Mouse (Mus musculus) B cell, adult (primary cell): Measurements from ENCODE around the gene H2al1h. TPM values are rescaled to one million over a fixed set of nuclear protein-coding genes. Genes with fewer than 3 reads are reported as not detected.

Experiments used
- total RNA-seq: library from RNA; stranded (reverse); gene quantifications from 4 replicates; pipeline ENCODE4 v1.2.4, GENCODE M21; 2023; ENCODE audit not compliant: inconsistent age

H2al1h gene
- total RNA-seq: not detected in 4 replicates

GRCm38 (mm10) chrX:11321192-11321591 lies at the start of gene H2al1h:
H2al1h (plus strand) TSS chrX:11321492.

GRCm38 (mm10) chrX:11298957-11299356 lies 22.3 kb upstream of the H2al1h start, which contains the start of gene H2al1a:
H2al1a (plus strand) TSS chrX:11299257.

DNA sequence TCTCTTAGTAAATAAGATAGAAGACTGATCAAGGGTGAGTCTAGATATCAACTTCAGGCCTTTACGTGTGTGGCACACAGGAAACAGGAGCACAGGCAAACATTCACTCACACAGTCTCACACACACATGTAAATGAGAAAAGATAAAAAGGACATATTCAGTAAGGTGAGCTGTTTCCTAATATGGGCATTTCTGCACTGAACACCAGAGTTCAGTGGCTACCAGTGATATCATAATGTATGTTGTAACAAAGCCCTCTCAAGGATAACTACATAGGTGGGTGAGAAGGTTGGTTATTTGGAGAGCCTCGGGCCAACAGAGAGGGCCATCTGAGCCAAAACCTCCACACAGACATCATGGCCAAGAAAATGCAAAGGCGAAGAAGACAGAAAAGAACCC lies 19.2 kb upstream of the H2al1h start, which contains the start of gene H2al1b:
Gene H2al1b, plus strand, starts transcription at position 301 of the 400 bp plus-strand sequence.

DNA sequence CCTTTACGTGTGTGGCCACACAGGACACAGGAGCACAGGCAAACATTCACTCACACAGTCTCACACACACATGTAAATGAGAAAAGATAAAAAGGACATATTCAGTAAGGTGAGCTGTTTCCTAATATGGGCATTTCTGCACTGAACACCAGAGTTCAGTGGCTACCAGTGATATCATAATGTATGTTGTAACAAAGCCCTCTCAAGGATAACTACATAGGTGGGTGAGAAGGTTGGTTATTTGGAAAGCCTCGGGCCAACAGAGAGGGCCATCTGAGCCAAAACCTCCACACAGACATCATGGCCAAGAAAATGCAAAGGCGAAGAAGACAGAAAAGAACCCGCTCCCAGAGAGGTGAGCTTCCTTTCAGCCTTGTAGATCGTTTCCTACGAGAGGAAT lies 15.9 kb upstream of the H2al1h start, which contains the start of gene H2al1c:
Gene H2al1c, plus strand, starts transcription at position 301 of the 400 bp plus-strand sequence.

DNA sequence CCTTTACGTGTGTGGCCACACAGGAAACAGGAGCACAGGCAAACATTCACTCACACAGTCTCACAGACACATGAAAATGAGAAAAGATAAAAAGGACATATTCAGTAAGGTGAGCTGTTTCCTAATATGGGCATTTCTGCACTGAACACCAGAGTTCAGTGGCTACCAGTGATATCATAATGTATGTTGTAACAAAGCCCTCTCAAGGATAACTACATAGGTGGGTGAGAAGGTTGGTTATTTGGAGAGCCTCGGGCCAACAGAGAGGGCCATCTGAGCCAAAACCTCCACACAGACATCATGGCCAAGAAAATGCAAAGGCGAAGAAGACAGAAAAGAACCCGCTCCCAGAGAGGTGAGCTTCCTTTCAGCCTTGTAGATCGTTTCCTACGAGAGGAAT lies 12.8 kb upstream of the H2al1h start, which contains the start of gene H2al1d:
Gene H2al1d, plus strand, starts transcription at position 301 of the 400 bp plus-strand sequence.

DNA sequence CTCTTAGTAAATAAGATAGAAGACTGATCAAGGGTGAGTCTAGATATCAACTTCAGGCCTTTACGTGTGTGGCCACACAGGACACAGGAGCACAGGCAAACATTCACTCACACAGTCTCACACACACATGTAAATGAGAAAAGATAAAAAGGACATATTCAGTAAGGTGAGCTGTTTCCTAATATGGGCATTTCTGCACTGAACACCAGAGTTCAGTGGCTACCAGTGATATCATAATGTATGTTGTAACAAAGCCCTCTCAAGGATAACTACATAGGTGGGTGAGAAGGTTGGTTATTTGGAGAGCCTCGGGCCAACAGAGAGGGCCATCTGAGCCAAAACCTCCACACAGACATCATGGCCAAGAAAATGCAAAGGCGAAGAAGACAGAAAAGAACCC lies 9.7 kb upstream of the H2al1h start, which contains the start of gene H2al1e:
Gene H2al1e, plus strand, starts transcription at position 301 of the 400 bp plus-strand sequence.

DNA sequence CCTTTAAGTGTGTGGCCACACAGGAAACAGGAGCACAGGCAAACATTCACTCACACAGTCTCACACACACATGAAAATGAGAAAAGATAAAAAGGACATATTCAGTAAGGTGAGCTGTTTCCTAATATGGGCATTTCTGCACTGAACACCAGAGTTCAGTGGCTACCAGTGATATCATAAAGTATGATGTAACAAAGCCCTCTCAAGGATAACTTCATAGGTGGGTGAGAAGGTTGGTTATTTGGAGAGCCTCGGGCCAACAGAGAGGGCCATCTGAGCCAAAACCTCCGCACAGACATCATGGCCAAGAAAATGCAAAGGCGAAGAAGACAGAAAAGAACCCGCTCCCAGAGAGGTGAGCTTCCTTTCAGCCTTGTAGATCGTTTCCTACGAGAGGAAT lies 6.4 kb upstream of the H2al1h start, which contains the start of gene H2al1f:
Gene H2al1f, plus strand, starts transcription at position 301 of the 400 bp plus-strand sequence.

DNA sequence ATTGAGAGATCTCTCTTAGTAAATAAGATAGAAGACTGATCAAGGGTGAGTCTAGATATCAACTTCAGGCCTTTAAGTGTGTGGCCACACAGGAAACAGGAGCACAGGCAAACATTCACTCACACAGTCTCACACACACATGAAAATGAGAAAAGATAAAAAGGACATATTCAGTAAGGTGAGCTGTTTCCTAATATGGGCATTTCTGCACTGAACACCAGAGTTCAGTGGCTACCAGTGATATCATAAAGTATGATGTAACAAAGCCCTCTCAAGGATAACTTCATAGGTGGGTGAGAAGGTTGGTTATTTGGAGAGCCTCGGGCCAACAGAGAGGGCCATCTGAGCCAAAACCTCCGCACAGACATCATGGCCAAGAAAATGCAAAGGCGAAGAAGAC lies 3.3 kb upstream of the H2al1h start, which contains the start of gene H2al1g:
Gene H2al1g, plus strand, starts transcription at position 301 of the 400 bp plus-strand sequence.

GRCm38 (mm10) chrX:11324359-11324758 lies 3.1 kb downstream of the H2al1h start, which contains the start of gene H2al1i:
H2al1i (plus strand) TSS chrX:11324659.

DNA sequence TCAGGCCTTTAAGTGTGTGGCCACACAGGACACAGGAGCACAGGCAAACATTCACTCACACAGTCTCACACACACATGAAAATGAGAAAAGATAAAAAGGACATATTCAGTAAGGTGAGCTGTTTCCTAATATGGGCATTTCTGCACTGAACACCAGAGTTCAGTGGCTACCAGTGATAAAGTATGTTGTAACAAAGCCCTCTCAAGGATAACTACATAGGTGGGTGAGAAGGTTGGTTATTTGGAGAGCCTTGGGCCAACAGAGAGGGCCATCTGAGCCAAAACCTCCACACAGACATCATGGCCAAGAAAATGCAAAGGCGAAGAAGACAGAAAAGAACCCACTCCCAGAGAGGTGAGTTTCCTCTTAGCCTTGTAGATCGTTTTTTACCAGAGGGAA lies 6.2 kb downstream of the H2al1h start, which contains the start of gene H2al1j:
Gene H2al1j, plus strand, starts transcription at position 301 of the 400 bp plus-strand sequence.

Other genes with a start within 250 kb of the H2al1h start
- gene H2al1a, start 22.2 kb upstream of the H2al1h start, total RNA-seq: not detected in 4 replicates
- not detected in 4 replicates for gene H2al1b, start 19.1 kb upstream of the H2al1h start, total RNA-seq
- not detected in 4 replicates for gene H2al1c, start 15.8 kb upstream of the H2al1h start, total RNA-seq
- gene H2al1d, start 12.7 kb upstream of the H2al1h start, total RNA-seq: not detected in 4 replicates
- gene H2al1e, start 9.6 kb upstream of the H2al1h start, total RNA-seq: not detected in 4 replicates
- gene H2al1f, start 6.3 kb upstream of the H2al1h start, total RNA-seq: not detected in 4 replicates
- not detected in 4 replicates for gene H2al1g, start 3.2 kb upstream of the H2al1h start, total RNA-seq
- not detected in 4 replicates for gene H2al1i, start 3.2 kb downstream of the H2al1h start, total RNA-seq
- gene H2al1j, start 6.3 kb downstream of the H2al1h start, total RNA-seq: not detected in 4 replicates